Mouse (Mus musculus) liver, adult 2 months (tissue): ENCODE data around the gene Adgrd1. TPM values are rescaled to one million over a fixed set of nuclear protein-coding genes. Genes with fewer than 3 reads are reported as not detected.

Experiments used
- DNase-seq: peaks from one replicate; pipeline ENCODE4 v3.0.0-alpha.2; 2011; ENCODE audit warnings: low read depth, low spot score; ENCODE audit errors: extremely low read depth
- H3K27ac ChIP-seq: fragments of 200-500 bp; replicated peaks from 2 replicates; pipeline ENCODE4 v1.5.1; 2012; ENCODE audit warnings: low read depth, mild to moderate bottlenecking, control low read depth, inconsistent platforms, low read length; ENCODE audit not compliant: insufficient read depth
- H3K27me3 ChIP-seq: fragments of 200-500 bp; 2 replicates; pipeline ENCODE4 v1.6.1; 2012; ENCODE audit warnings: mild to moderate bottlenecking, moderate library complexity, low read length, inconsistent platforms; ENCODE audit not compliant: control insufficient read depth, insufficient read depth
- H3K36me3 ChIP-seq: fragments of 200-500 bp; 2 replicates; pipeline ENCODE4 v1.6.1; 2012; ENCODE audit warnings: low read length, inconsistent platforms; ENCODE audit not compliant: control insufficient read depth, insufficient read depth
- H3K4me1 ChIP-seq: fragments of 200-500 bp; 2 replicates; pipeline ENCODE4 v1.6.1; 2011; ENCODE audit warnings: low read length; ENCODE audit not compliant: control insufficient read depth, insufficient read depth
- H3K4me3 ChIP-seq: fragments of 200-500 bp; 2 replicates; pipeline ENCODE4 v1.5.1; 2011; ENCODE audit warnings: low read depth, mild to moderate bottlenecking, control low read depth, low read length, moderate library complexity; ENCODE audit not compliant: insufficient read depth
- H3K79me2 ChIP-seq: fragments of 200-500 bp; 2 replicates; pipeline ENCODE4 v1.6.1; 2012; ENCODE audit warnings: inconsistent platforms, mild to moderate bottlenecking, low read length, moderate library complexity; ENCODE audit not compliant: control insufficient read depth, insufficient read depth
- H3K9ac ChIP-seq: fragments of 200-500 bp; 2 replicates; pipeline ENCODE4 v1.6.1; 2012; ENCODE audit warnings: low read depth, mild to moderate bottlenecking, control low read depth, inconsistent platforms, low read length
- CTCF ChIP-seq: fragments of 200-500 bp; IDR thresholded peaks from 2 replicates; pipeline ENCODE4 v1.5.1; 2011; ENCODE audit warnings: low read depth, low read length, control low read depth
- POLR2A ChIP-seq: fragments of 200-500 bp; IDR thresholded peaks from 2 replicates; pipeline ENCODE4 v1.6.1; 2011; ENCODE audit warnings: low read length, control low read depth; ENCODE audit not compliant: insufficient read depth; ENCODE audit errors: extremely low read depth
- WGBS: fragments of 180-500 bp; shearing (Covaris S2); methylation state at CpG from one replicate; pipeline ENCODE4 v1.1.7; 2018; 5-methylcytosine and 5-hydroxymethylcytosine counted together
- polyA plus RNA-seq: library from polyadenylated mRNA; depleted of rRNA; stranded (reverse); fragments of >200 nt; gene quantifications from 2 replicates; pipeline ENCODE4 v1.2.3, GENCODE M21; 2012
- total RNA-seq: library from RNA; depleted of rRNA; stranded (reverse); fragments of >200 nt; gene quantifications from 2 replicates; pipeline ENCODE4 v1.2.3, GENCODE M21; 2014

The Adgrd1 gene
- total and polyA plus RNA-seq, 2 experiments = 0.18 to 0.66 TPM

GRCm38 (mm10) chr5:129155023-129155901 is 58.7 kb downstream of the Adgrd1 start:
- Histone ChIP-seq H3K36me3 (no peaks in the 10 kb centered on the region), H3K9ac (no peak overlapping the region), H3K79me2 (no peaks in the 10 kb centered on the region), H3K27ac (no peak overlapping the region), H3K4me3 (no peak overlapping the region), H3K4me1 (no peaks in the 10 kb centered on the region), H3K27me3 (0 out of 2 replicates have a peak, but pooled peaks cover 2% of the 10 kb centered on the region)
- WGBS = 67% methylated on average over 14 of the region's 14 CpGs
- no peak for DNase-seq
- no peak for TF ChIP-seq POLR2A
- TF ChIP-seq CTCF = no peak

DNA sequence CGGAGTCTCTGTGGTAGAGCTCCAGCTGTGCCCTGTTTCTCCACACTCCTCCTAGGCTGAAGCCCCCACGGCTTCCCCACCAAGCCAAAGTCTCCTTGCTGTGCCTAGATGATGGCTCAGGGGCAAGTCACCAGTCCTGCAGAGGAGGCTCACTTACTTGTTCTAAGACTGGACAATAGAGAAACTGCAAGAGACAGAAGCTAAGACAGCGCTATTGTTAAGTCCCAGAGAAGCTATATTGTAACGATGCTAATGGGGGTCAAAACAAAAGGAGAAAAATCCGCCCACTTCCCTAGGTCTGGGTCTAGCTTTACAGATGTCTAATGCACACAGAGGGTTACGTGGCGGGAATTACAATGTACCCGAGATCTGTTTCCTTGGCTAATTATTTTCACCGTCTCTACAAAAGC is 59.4 kb downstream of the Adgrd1 start:
- Histone ChIP-seq H3K4me3 (no peak overlapping the region), H3K9ac (no peak overlapping the region), H3K79me2 (no peaks in the 10 kb centered on the region), H3K4me1 (no peaks in the 10 kb centered on the region), H3K27me3 (0 out of 2 replicates have a peak, but pooled peaks cover 2% of the 10 kb centered on the region), H3K36me3 (no peaks in the 10 kb centered on the region), H3K27ac (no peak overlapping the region)
- no peak for TF ChIP-seq CTCF
- no peak for TF ChIP-seq POLR2A
- WGBS = 49% methylated on average over 9 of the region's 9 CpGs
- no peak for DNase-seq

DNA sequence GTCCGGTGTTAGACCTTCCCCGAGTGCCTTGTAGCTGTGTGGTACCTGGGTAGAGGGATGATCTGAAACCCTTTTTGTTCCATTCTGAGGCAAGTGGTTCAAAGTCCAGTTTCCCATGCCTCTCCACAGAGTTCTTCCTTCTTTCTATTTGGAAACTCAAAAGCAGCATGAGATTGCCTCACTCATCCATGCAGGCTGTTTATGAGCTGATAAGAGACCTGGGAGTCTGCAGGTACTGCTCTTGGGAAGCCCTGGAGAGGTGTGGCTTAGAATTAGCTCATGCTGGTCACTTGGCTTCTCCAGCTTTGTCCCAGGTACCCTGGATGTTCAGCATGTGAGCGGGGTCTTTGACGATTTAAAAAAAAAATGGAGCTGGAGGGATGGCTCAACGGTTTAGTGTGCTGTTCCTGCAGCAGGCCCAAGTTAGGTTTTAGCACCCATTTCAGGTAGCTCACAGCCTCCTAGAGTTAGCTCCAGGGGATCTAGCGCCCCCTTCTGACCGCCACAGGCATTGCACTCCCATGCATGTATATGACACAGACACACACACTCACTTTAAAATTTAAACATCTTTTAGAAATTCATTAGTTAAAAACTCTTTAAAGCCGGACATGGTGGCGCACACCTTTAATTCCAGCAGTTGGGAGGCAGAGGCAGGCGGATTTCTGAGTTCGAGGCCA is 65.0 kb downstream of the Adgrd1 start:
- 76% methylated on average over 11 of the region's 11 CpGs for WGBS
- Histone ChIP-seq H3K9ac (no peak overlapping the region), H3K27ac (no peak overlapping the region), H3K36me3 (no peaks in the 10 kb centered on the region), H3K4me3 (no peak overlapping the region), H3K27me3 (no peaks in the 10 kb centered on the region), H3K79me2 (no peaks in the 10 kb centered on the region), H3K4me1 (no peaks in the 10 kb centered on the region)
- TF ChIP-seq POLR2A (no peak), CTCF (peak; percentile 35)
- no peak for DNase-seq

GRCm38 (mm10) chr5:129163416-129163815 is 66.9 kb downstream of the Adgrd1 start:
- Histone ChIP-seq H3K79me2 (no peaks in the 10 kb centered on the region), H3K4me3 (no peak overlapping the region), H3K27me3 (no peaks in the 10 kb centered on the region), H3K4me1 (no peaks in the 10 kb centered on the region), H3K36me3 (no peaks in the 10 kb centered on the region), H3K9ac (no peak overlapping the region), H3K27ac (no peak overlapping the region; the same call in 1 of the 2 replicates)
- WGBS = 85% methylated on average over 8 of the region's 8 CpGs
- DNase-seq = no peak
- no peak for TF ChIP-seq CTCF
- TF ChIP-seq POLR2A = no peak

DNA sequence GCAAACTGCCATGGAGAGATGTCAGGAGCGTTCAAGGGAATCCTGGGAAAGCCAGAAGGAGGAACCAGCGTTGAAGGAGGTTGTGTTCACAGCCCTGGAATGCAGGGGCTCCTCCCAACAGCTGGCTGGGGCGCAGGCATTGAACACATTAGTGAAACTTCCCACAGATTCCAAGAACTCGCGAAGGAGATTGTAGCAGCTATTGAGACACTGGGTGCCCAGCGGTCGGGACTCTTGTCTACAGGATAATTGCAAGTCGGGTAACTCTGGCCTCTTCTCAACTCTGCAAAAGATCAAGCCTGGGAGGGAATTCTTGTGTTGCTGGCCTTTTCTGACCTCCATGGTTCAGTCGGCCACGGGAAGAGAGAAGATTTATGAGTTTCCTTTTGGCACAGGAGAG is 67.5 kb downstream of the Adgrd1 start:
- no peaks in the 10 kb centered on the region for H3K36me3 ChIP-seq
- no peak overlapping the region for H3K27ac ChIP-seq
- peak; percentile 28 for DNase-seq

More for the DNA sequence above, 67.5 kb downstream of the Adgrd1 start:
- Histone ChIP-seq H3K4me3 (no peak overlapping the region), H3K9ac (no peak overlapping the region), H3K4me1 (no peaks in the 10 kb centered on the region), H3K79me2 (no peaks in the 10 kb centered on the region), H3K27me3 (no peaks in the 10 kb centered on the region)
- TF ChIP-seq CTCF (no peak), POLR2A (no peak)
- 45% methylated on average over 10 of the region's 10 CpGs for WGBS
